Mouse (Mus musculus): ENCODE measurements around the gene Chil6. TPM values are rescaled to one million over a fixed set of nuclear protein-coding genes. Genes with fewer than 3 reads are reported as not detected.

The Chil6 gene
- 0.07 TPM in 1 of 2 replicates, not detected in the other for polyA plus RNA-seq (2015; fragmentation: Nextera tagmentation; extraction: Ambion mirVana)

DNA sequence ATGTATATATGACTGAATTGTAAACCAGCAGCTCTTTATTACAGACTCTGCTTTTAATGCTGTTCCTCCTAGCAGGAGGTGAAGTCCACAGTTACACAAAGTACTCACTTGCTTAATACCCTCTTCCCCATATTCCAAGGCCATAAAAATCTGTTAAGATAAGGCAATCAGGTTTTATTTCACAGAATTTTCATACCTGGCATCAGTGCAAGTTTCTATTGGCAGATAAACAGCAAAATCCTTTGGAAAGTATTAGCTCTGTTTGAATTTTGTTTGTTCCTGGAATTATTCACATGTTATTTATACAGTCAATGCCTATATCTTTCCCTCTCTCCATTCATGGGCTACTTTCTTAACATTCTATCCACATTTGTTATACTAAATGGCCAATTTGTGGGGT lies at the start of gene Chil6:
Chil6 (minus strand) TSS at position 101 of the 400 bp plus-strand sequence.
- Histone ChIP-seq H3K9me3 (ENCODE audit: control insufficient read depth, low read length) (no peaks in the 10 kb centered on the region), H3K36me3 (ENCODE audit: control insufficient read depth, insufficient read depth, low read length) (no peaks in the 10 kb centered on the region), H3K4me3 (ENCODE audit: low read depth, low read length) (no peak within 1 kb of the TSS), H3K4me1 (replicated peaks; ENCODE audit: control insufficient read depth, insufficient read depth) (no peaks in the 10 kb centered on the region), H3K4me2 (replicated peaks; ENCODE audit: low read depth) (no peak within 1 kb of the TSS), H3K27me3 (ENCODE audit: control insufficient read depth, insufficient read depth, low read length) (no peaks in the 10 kb centered on the region), H3K27ac (replicated peaks) (no peak within 1 kb of the TSS), H3K9ac (ENCODE audit: low read length) (no peak within 1 kb of the TSS)
- ATAC-seq (ENCODE audit: low FRiP score, low TSS enrichment), result no peak
- DNase-seq (ENCODE audit: low spot score), result no peak
- TF ChIP-seq CTCF (IDR thresholded peaks at IDR 0.05; ENCODE audit: low read depth) (no peak), EP300 (optimal IDR thresholded peaks at IDR 0.05) (no peak)

DNA sequence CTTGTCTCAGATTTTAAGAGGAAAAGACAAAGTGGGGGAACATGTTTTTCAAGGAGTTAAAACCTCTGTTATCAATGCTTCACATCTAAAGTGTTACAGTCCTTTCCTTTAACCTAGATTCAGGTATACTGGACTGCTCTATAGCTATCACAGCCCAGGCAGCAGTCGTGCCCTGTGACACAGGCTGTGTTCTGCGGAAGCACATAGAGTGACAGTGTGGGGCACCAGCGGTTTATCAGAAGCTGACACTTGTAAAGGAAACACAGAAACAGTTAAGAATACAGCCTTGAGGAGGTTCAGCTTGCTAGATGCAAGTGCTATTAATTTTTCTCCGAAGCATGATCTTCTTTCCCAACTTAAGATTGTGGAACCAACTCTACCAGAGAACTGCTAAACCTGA lies 46.6 kb upstream of the Chil6 start:
- DNase-seq (ENCODE audit: low spot score) (no peak), ATAC-seq (ENCODE audit: low FRiP score, low TSS enrichment) (no peak)
- H3K36me3 ChIP-seq (ENCODE audit: control insufficient read depth, insufficient read depth, low read length), result no peaks in the 10 kb centered on the region
- H3K4me3 ChIP-seq (ENCODE audit: low read depth, low read length), result no peak overlapping the region
- H3K4me1 ChIP-seq (replicated peaks; ENCODE audit: control insufficient read depth, insufficient read depth), result no peaks in the 10 kb centered on the region
- no peak overlapping the region for H3K4me2 ChIP-seq (replicated peaks; ENCODE audit: low read depth)
- no peaks in the 10 kb centered on the region for H3K9me3 ChIP-seq (ENCODE audit: control insufficient read depth, low read length)
- H3K9ac ChIP-seq (ENCODE audit: low read length), result no peak overlapping the region
- TF ChIP-seq EP300 (optimal IDR thresholded peaks at IDR 0.05) (no peak), CTCF (IDR thresholded peaks at IDR 0.05; ENCODE audit: low read depth) (no peak)
- H3K27ac ChIP-seq (replicated peaks), result no peak overlapping the region
- no peaks in the 10 kb centered on the region for H3K27me3 ChIP-seq (ENCODE audit: control insufficient read depth, insufficient read depth, low read length)
- 68% methylated on average over 4 of the region's 4 CpGs for WGBS

DNA sequence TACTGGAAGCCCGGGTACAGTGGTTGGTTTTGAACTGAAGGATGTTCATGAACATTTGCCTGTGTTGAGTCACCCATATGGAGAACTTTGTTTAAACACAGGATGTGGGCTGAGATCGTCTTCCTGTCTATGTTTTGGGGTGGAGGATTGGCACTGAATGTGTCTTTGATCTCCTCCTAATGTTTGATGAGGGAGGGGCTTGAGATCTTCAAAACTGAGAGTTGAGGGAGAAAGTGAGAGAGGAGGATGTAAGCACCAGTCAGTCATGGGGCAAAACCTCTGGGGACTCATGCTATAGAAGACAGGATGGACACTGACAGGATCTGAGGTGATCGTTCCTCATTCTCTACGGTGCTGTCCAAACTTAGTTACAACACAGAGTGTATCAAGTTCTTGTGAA lies 43.6 kb upstream of the Chil6 start:
- no peak for DNase-seq (ENCODE audit: low spot score)
- Histone ChIP-seq H3K4me2 (replicated peaks; ENCODE audit: low read depth) (no peak overlapping the region), H3K27me3 (ENCODE audit: control insufficient read depth, insufficient read depth, low read length) (no peaks in the 10 kb centered on the region), H3K36me3 (ENCODE audit: control insufficient read depth, insufficient read depth, low read length) (no peaks in the 10 kb centered on the region), H3K9ac (ENCODE audit: low read length) (no peak overlapping the region), H3K4me1 (replicated peaks; ENCODE audit: control insufficient read depth, insufficient read depth) (no peaks in the 10 kb centered on the region), H3K9me3 (ENCODE audit: control insufficient read depth, low read length) (no peaks in the 10 kb centered on the region), H3K27ac (replicated peaks) (no peak overlapping the region), H3K4me3 (ENCODE audit: low read depth, low read length) (no peak overlapping the region)
- TF ChIP-seq EP300 (optimal IDR thresholded peaks at IDR 0.05) (no peak), CTCF (IDR thresholded peaks at IDR 0.05; ENCODE audit: low read depth) (no peak)
- WGBS, result 71% methylated on average over 4 of the region's 4 CpGs
- no peak for ATAC-seq (ENCODE audit: low FRiP score, low TSS enrichment)

DNA sequence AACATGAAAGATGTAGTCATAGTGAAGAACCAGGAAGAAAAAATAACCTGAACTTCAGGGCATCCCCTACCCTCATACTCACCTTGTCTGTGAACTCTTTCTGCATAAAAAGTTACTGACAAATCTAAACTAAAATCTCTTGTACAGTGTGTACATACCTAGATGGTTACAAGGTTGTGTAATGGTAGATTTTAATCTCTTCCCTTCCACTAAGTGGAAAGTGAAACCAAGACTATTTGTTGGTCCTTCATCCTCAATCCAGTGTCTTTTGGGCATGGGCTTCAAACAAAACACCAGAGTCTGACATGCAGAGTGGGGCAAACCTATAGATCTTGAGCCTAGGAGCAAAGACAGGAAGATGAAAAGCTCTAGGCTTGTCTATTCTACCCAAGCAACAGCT lies 43.0 kb upstream of the Chil6 start:
- Histone ChIP-seq H3K27ac (replicated peaks) (no peak overlapping the region), H3K9me3 (ENCODE audit: control insufficient read depth, low read length) (no peaks in the 10 kb centered on the region), H3K9ac (ENCODE audit: low read length) (no peak overlapping the region), H3K36me3 (ENCODE audit: control insufficient read depth, insufficient read depth, low read length) (no peaks in the 10 kb centered on the region), H3K4me2 (replicated peaks; ENCODE audit: low read depth) (no peak overlapping the region), H3K4me3 (ENCODE audit: low read depth, low read length) (no peak overlapping the region), H3K4me1 (replicated peaks; ENCODE audit: control insufficient read depth, insufficient read depth) (no peaks in the 10 kb centered on the region), H3K27me3 (ENCODE audit: control insufficient read depth, insufficient read depth, low read length) (no peaks in the 10 kb centered on the region)
- ATAC-seq (ENCODE audit: low FRiP score, low TSS enrichment), result no peak
- TF ChIP-seq EP300 (optimal IDR thresholded peaks at IDR 0.05) (no peak), CTCF (IDR thresholded peaks at IDR 0.05; ENCODE audit: low read depth) (no peak)
- DNase-seq (ENCODE audit: low spot score), result no peak

DNA sequence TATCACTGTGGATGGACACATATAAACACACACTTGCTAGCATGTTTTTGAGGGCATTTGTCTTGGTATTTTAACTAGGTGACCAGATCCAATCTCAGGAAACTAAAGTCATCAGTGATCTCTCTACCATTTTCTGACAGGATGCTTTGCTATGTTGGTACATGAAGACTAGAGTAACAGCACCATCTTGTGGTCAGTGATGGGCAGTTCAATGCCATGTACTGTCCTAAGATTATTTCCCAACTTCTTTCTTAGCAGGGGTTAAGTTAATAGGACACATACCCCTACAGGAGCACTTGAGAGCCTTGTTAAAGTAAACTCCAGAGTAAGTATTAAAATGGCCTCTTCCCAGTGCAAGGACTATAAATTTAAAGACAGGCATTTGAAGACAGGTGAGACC lies 42.6 kb upstream of the Chil6 start:
- H3K4me3 ChIP-seq (ENCODE audit: low read depth, low read length), result no peak overlapping the region
- no peaks in the 10 kb centered on the region for H3K4me1 ChIP-seq (replicated peaks; ENCODE audit: control insufficient read depth, insufficient read depth)
- 0 out of 2 replicates have a peak, but pooled peaks have one; percentile 63 for ATAC-seq (ENCODE audit: low FRiP score, low TSS enrichment)
- peak; percentile 90 for TF ChIP-seq CTCF (IDR thresholded peaks at IDR 0.05; ENCODE audit: low read depth)
- no peak for TF ChIP-seq EP300 (optimal IDR thresholded peaks at IDR 0.05)
- no peak overlapping the region for H3K9ac ChIP-seq (ENCODE audit: low read length)
- no peaks in the 10 kb centered on the region for H3K9me3 ChIP-seq (ENCODE audit: control insufficient read depth, low read length)
- DNase-seq (ENCODE audit: low spot score), result peak; percentile 18
- H3K27ac ChIP-seq (replicated peaks), result no peak overlapping the region
- H3K4me2 ChIP-seq (replicated peaks; ENCODE audit: low read depth), result no peak overlapping the region
- H3K36me3 ChIP-seq (ENCODE audit: control insufficient read depth, insufficient read depth, low read length), result no peaks in the 10 kb centered on the region
- H3K27me3 ChIP-seq (ENCODE audit: control insufficient read depth, insufficient read depth, low read length), result no peaks in the 10 kb centered on the region

Other genes starting within 250 kb of the Chil6 start
- 0.24 and 0.39 TPM in 2 replicates for gene Chil3, start 238.6 kb downstream of the Chil6 start, polyA plus RNA-seq (2015; fragmentation: Nextera tagmentation; extraction: Ambion mirVana)
- 1.0 and 1.2 TPM in 2 replicates for gene Chil4, start 186.7 kb downstream of the Chil6 start, polyA plus RNA-seq (2015; fragmentation: Nextera tagmentation; extraction: Ambion mirVana)
- gene Dennd2d, start 76.2 kb upstream of the Chil6 start, polyA plus RNA-seq (2015; fragmentation: Nextera tagmentation; extraction: Ambion mirVana), result 27.7 and 31.4 TPM in 2 replicates
- 89.1 and 90.2 TPM in 2 replicates for gene Dram2, start 141.6 kb upstream of the Chil6 start, polyA plus RNA-seq (2015; fragmentation: Nextera tagmentation; extraction: Ambion mirVana)
- 68.9 and 69.3 TPM in 2 replicates for gene Cept1, start 141.6 kb upstream of the Chil6 start, polyA plus RNA-seq (2015; fragmentation: Nextera tagmentation; extraction: Ambion mirVana)